Mouse (Mus musculus) heart, embryonic 13.5 days (tissue): ENCODE measurements at regions not wholly inside any gene's neighbourhood (a gene's known extent, or its start where the extent isn't known, plus 50 kb on each side); places are given as distances from the start of the nearest gene placed in this dataset.

Experiments used
- ATAC-seq: fragments of 200-750 bp; cut with Nextera tagmentation; 2 replicates; pipeline ENCODE4 v1.8.0; 2017; ENCODE audit warnings: moderate TSS enrichment; ENCODE audit not compliant: insufficient number of reproducible peaks, low FRiP score, low TSS enrichment; ENCODE audit errors: extremely low read depth
- H3K27ac ChIP-seq: fragments of 300-500 bp; sonication (generic); replicated peaks from 2 replicates; pipeline ENCODE4 v1.5.1; 2015; ENCODE audit warnings: moderate library complexity, mild to moderate bottlenecking, inconsistent platforms
- H3K27me3 ChIP-seq: fragments of 300-500 bp; sonication (generic); replicated peaks from 2 replicates; pipeline ENCODE4 v1.6.1; 2015; ENCODE audit warnings: mild to moderate bottlenecking, inconsistent platforms
- H3K36me3 ChIP-seq: fragments of 300-500 bp; sonication (generic); 2 replicates; pipeline ENCODE4 v1.6.1; 2015; ENCODE audit warnings: mild to moderate bottlenecking, inconsistent platforms
- H3K4me1 ChIP-seq: fragments of 300-500 bp; sonication (generic); 2 replicates; pipeline ENCODE4 v1.6.1; 2015; ENCODE audit warnings: inconsistent platforms
- H3K4me2 ChIP-seq: fragments of 300-500 bp; sonication (generic); 2 replicates; pipeline ENCODE4 v1.6.1; 2015; ENCODE audit warnings: inconsistent platforms, mild to moderate bottlenecking, moderate library complexity
- H3K4me3 ChIP-seq: fragments of 300-500 bp; sonication (generic); 2 replicates; pipeline ENCODE4 v1.5.1; 2015; ENCODE audit warnings: moderate library complexity, mild to moderate bottlenecking, inconsistent platforms
- H3K9ac ChIP-seq: fragments of 300-500 bp; sonication (generic); 2 replicates; pipeline ENCODE4 v1.6.1; 2015; ENCODE audit warnings: inconsistent platforms, mild to moderate bottlenecking, moderate library complexity
- H3K9me3 ChIP-seq: fragments of 300-500 bp; sonication (generic); 2 replicates; pipeline ENCODE4 v1.6.1; 2016; ENCODE audit warnings: inconsistent platforms
- WGBS: fragments of 180-500 bp; shearing (Covaris S2); methylation state at CpG from one replicate; pipeline ENCODE4 v1.1.7; 2015; ENCODE audit warnings: mixed read lengths; 5-methylcytosine and 5-hydroxymethylcytosine counted together

GRCm38 (mm10) chr6:67186537-67187274, 51.3 kb upstream of the Serbp1 start:
- no peak overlapping the region for H3K9ac ChIP-seq
- H3K4me2 ChIP-seq, result no peak overlapping the region
- 68% methylated on average over 7 of the region's 7 CpGs for WGBS
- H3K4me3 ChIP-seq, result no peak overlapping the region
- no peak for ATAC-seq
- H3K36me3 ChIP-seq, result no peaks in the 10 kb centered on the region
- H3K27me3 ChIP-seq, result no peaks in the 10 kb centered on the region
- H3K4me1 ChIP-seq, result no peaks in the 10 kb centered on the region
- no peak overlapping the region for H3K27ac ChIP-seq
- no peaks in the 10 kb centered on the region for H3K9me3 ChIP-seq

GRCm38 (mm10) chr6:67184662-67185061, 53.3 kb upstream of the Serbp1 start:
- 62% methylated on average over 2 of the region's 2 CpGs for WGBS
- H3K9me3 ChIP-seq, result no peaks in the 10 kb centered on the region
- no peaks in the 10 kb centered on the region for H3K36me3 ChIP-seq
- H3K27me3 ChIP-seq, result no peaks in the 10 kb centered on the region
- no peaks in the 10 kb centered on the region for H3K4me1 ChIP-seq
- no peak overlapping the region for H3K9ac ChIP-seq
- ATAC-seq, result no peak
- H3K27ac ChIP-seq, result no peak overlapping the region
- H3K4me3 ChIP-seq, result no peak overlapping the region
- no peak overlapping the region for H3K4me2 ChIP-seq

GRCm38 (mm10) chr6:67183481-67184215, 54.3 kb upstream of the Serbp1 start:
- no peaks in the 10 kb centered on the region for H3K27me3 ChIP-seq
- 69% methylated on average over 15 of the region's 15 CpGs for WGBS
- H3K4me3 ChIP-seq, result no peak overlapping the region
- H3K36me3 ChIP-seq, result no peaks in the 10 kb centered on the region
- H3K9ac ChIP-seq, result no peak overlapping the region
- H3K4me1 ChIP-seq, result peaks cover 7% of the 10 kb centered on the region
- ATAC-seq, result no peak
- H3K27ac ChIP-seq, result no peak overlapping the region
- H3K4me2 ChIP-seq, result no peak overlapping the region
- H3K9me3 ChIP-seq, result no peaks in the 10 kb centered on the region

GRCm38 (mm10) chr6:67182453-67182852, 55.5 kb upstream of the Serbp1 start:
- no peak overlapping the region for H3K4me3 ChIP-seq
- H3K4me2 ChIP-seq, result no peak overlapping the region
- no peak overlapping the region for H3K27ac ChIP-seq
- no peak overlapping the region for H3K9ac ChIP-seq
- no peaks in the 10 kb centered on the region for H3K9me3 ChIP-seq
- WGBS, result 83% methylated on average over 2 of the region's 2 CpGs
- peaks cover 13% of the 10 kb centered on the region for H3K4me1 ChIP-seq
- H3K36me3 ChIP-seq, result no peaks in the 10 kb centered on the region
- no peak for ATAC-seq
- no peaks in the 10 kb centered on the region for H3K27me3 ChIP-seq

GRCm38 (mm10) chr6:67181459-67181858, 56.5 kb upstream of the Serbp1 start:
- H3K4me1 ChIP-seq, result peaks cover 16% of the 10 kb centered on the region

GRCm38 (mm10) chr6:67179416-67179815, 58.6 kb upstream of the Serbp1 start:
- WGBS, result 67% methylated on average over 7 of the region's 7 CpGs
- Histone ChIP-seq H3K9me3 (0 out of 2 replicates have a peak, but pooled peaks cover 2% of the 10 kb centered on the region), H3K36me3 (no peaks in the 10 kb centered on the region), H3K4me3 (no peak overlapping the region), H3K27ac (no peak overlapping the region), H3K27me3 (no peaks in the 10 kb centered on the region), H3K4me2 (no peak overlapping the region), H3K4me1 (peaks cover 16% of the 10 kb centered on the region), H3K9ac (no peak overlapping the region)
- ATAC-seq, result no peak

More at GRCm38 (mm10) chr6:67181459-67181858, 56.5 kb upstream of the Serbp1 start:
- H3K4me3 ChIP-seq, result no peak overlapping the region
- H3K27me3 ChIP-seq, result no peaks in the 10 kb centered on the region
- 79% methylated on average over 4 of the region's 4 CpGs for WGBS
- no peak for ATAC-seq
- H3K9ac ChIP-seq, result no peak overlapping the region
- no peaks in the 10 kb centered on the region for H3K36me3 ChIP-seq
- H3K9me3 ChIP-seq, result no peaks in the 10 kb centered on the region
- H3K4me2 ChIP-seq, result no peak overlapping the region
- no peak overlapping the region for H3K27ac ChIP-seq

- H3K27ac ChIP-seq, result peak overlapping the region; percentile 58
- no peak for ATAC-seq
Measured at GRCm38 (mm10) chr6:67178531-67178930, 59.4 kb upstream of the Serbp1 start.

GRCm38 (mm10) chr6:67178101-67178500, 59.9 kb upstream of the Serbp1 start:
- H3K9me3 ChIP-seq, result 0 out of 2 replicates have a peak, but pooled peaks cover 4% of the 10 kb centered on the region
- no peak overlapping the region for H3K4me3 ChIP-seq
- no peak overlapping the region for H3K4me2 ChIP-seq
- WGBS, result 12% methylated on average over 1 of the region's 1 CpGs
- H3K9ac ChIP-seq, result 0 out of 2 replicates have a peak overlapping the region, but pooled peaks have one; percentile 28
- H3K4me1 ChIP-seq, result peaks cover 16% of the 10 kb centered on the region
- ATAC-seq, result peak; percentile 19; the same call in 1 of the 2 replicates
- peak overlapping the region; percentile 58 for H3K27ac ChIP-seq
- no peaks in the 10 kb centered on the region for H3K36me3 ChIP-seq
- no peaks in the 10 kb centered on the region for H3K27me3 ChIP-seq

More at GRCm38 (mm10) chr6:67178531-67178930, 59.4 kb upstream of the Serbp1 start:
- H3K4me3 ChIP-seq, result no peak overlapping the region
- H3K4me2 ChIP-seq, result no peak overlapping the region
- H3K4me1 ChIP-seq, result peaks cover 16% of the 10 kb centered on the region
- 0 out of 2 replicates have a peak overlapping the region, but pooled peaks have one; percentile 28 for H3K9ac ChIP-seq
- 0 out of 2 replicates have a peak, but pooled peaks cover 4% of the 10 kb centered on the region for H3K9me3 ChIP-seq
- H3K36me3 ChIP-seq, result no peaks in the 10 kb centered on the region
- no peaks in the 10 kb centered on the region for H3K27me3 ChIP-seq
- 84% methylated on average over 4 of the region's 4 CpGs for WGBS

GRCm38 (mm10) chr6:67170674-67170946, 67.4 kb upstream of the Serbp1 start:
- peaks cover 4% of the 10 kb centered on the region; the same call in 1 of the 2 replicates for H3K4me1 ChIP-seq
- no peaks in the 10 kb centered on the region for H3K27me3 ChIP-seq
- ATAC-seq, result no peak
- H3K36me3 ChIP-seq, result no peaks in the 10 kb centered on the region
- no peak overlapping the region for H3K27ac ChIP-seq
- no peak overlapping the region for H3K9ac ChIP-seq
- WGBS, result 79% methylated on average over 5 of the region's 5 CpGs
- no peak overlapping the region for H3K4me3 ChIP-seq
- H3K4me2 ChIP-seq, result peak overlapping the region; percentile 57
- 0 out of 2 replicates have a peak, but pooled peaks cover 4% of the 10 kb centered on the region for H3K9me3 ChIP-seq

- Histone ChIP-seq H3K4me1 (peaks cover 4% of the 10 kb centered on the region; the same call in 1 of the 2 replicates), H3K9me3 (0 out of 2 replicates have a peak, but pooled peaks cover 4% of the 10 kb centered on the region), H3K27me3 (no peaks in the 10 kb centered on the region), H3K27ac (no peak overlapping the region), H3K4me2 (peak overlapping the region; percentile 57), H3K36me3 (no peaks in the 10 kb centered on the region), H3K4me3 (no peak overlapping the region), H3K9ac (no peak overlapping the region)
- no peak for ATAC-seq
- 39% methylated on average over 13 of the region's 13 CpGs for WGBS
Measured at GRCm38 (mm10) chr6:67169873-67170673, 67.9 kb upstream of the Serbp1 start.

- H3K36me3 ChIP-seq, result no peaks in the 10 kb centered on the region
- whole genome bisulfite sequencing, result 35% methylated on average over 2 of the region's 2 CpGs
- no peak for ATAC-seq
- H3K4me2 ChIP-seq, result peak overlapping the region; percentile 70
- no peaks in the 10 kb centered on the region for H3K9me3 ChIP-seq
- peak overlapping the region; percentile 54 for H3K4me3 ChIP-seq
- peak overlapping the region; percentile 78 for H3K9ac ChIP-seq
- H3K4me1 ChIP-seq, result peaks cover 4% of the 10 kb centered on the region; the same call in 1 of the 2 replicates
- no peaks in the 10 kb centered on the region for H3K27me3 ChIP-seq
- no peak overlapping the region for H3K27ac ChIP-seq
Measured at GRCm38 (mm10) chr6:67168803-67169202, 69.2 kb upstream of the Serbp1 start.
